Mouse (Mus musculus): ENCODE results near the gene Gm6096. TPM values are rescaled to one million over a fixed set of nuclear protein-coding genes. Genes with fewer than 3 reads are reported as not detected.
A peak's percentile ranks its signal among the peaks of the same experiment; 100 is the strongest.

Gene Gm6096
- polyA plus RNA-seq, 1 experiment from 2014 or later: not detected

GRCm38 (mm10) chr7:34226086-34226485, 24.8 kb upstream of the Gm6096 start:
- H3K4me2 ChIP-seq: no peak overlapping the region
- H3K9me3 ChIP-seq (replicated peaks): no peaks in the 10 kb centered on the region
- no peak overlapping the region for H3K4me3 ChIP-seq (replicated peaks)
- no peak for ATAC-seq (replicated peaks; ENCODE audit: low FRiP score)
- no peaks in the 10 kb centered on the region for H3K27me3 ChIP-seq
- H3K9ac ChIP-seq: no peak overlapping the region
- H3K36me3 ChIP-seq: peaks cover 75% of the 10 kb centered on the region
- peaks cover 39% of the 10 kb centered on the region for H3K4me1 ChIP-seq
- no peak overlapping the region for H3K27ac ChIP-seq
- 76% methylated on average over 8 of the region's 8 CpGs for WGBS

- 90% methylated on average over 12 of the region's 12 CpGs for WGBS
- no peaks in the 10 kb centered on the region for H3K27me3 ChIP-seq
- no peak overlapping the region for H3K4me2 ChIP-seq
- peaks cover 39% of the 10 kb centered on the region for H3K4me1 ChIP-seq
- no peak for ATAC-seq (replicated peaks; ENCODE audit: low FRiP score)
- H3K36me3 ChIP-seq: peaks cover 67% of the 10 kb centered on the region
- no peak overlapping the region for H3K9ac ChIP-seq
- no peaks in the 10 kb centered on the region for H3K9me3 ChIP-seq (replicated peaks)
- H3K4me3 ChIP-seq (replicated peaks): no peak overlapping the region
- H3K27ac ChIP-seq: no peak overlapping the region
Measured at GRCm38 (mm10) chr7:34226846-34227245, 24.0 kb upstream of the Gm6096 start.

- 44% methylated on average over 9 of the region's 9 CpGs for WGBS
- Histone ChIP-seq H3K27ac (no peak overlapping the region), H3K36me3 (peaks cover 49% of the 10 kb centered on the region), H3K27me3 (no peaks in the 10 kb centered on the region), H3K4me1 (peaks cover 47% of the 10 kb centered on the region), H3K4me2 (peak overlapping the region; percentile 68), H3K9ac (peak overlapping the region; percentile 90; the same call in 1 of the 2 replicates), H3K4me3 (replicated peaks) (peak overlapping the region; percentile 86), H3K9me3 (replicated peaks) (no peaks in the 10 kb centered on the region)
- ATAC-seq (replicated peaks; ENCODE audit: low FRiP score): no peak
Measured at GRCm38 (mm10) chr7:34228641-34229040, 22.2 kb upstream of the Gm6096 start.

- Histone ChIP-seq H3K9me3 (replicated peaks) (no peaks in the 10 kb centered on the region), H3K27me3 (no peaks in the 10 kb centered on the region), H3K4me3 (replicated peaks) (peak overlapping the region; percentile 86), H3K4me1 (peaks cover 48% of the 10 kb centered on the region), H3K27ac (peak overlapping the region; percentile 94), H3K4me2 (peak overlapping the region; percentile 68), H3K9ac (peak overlapping the region; percentile 90), H3K36me3 (peaks cover 44% of the 10 kb centered on the region)
- 22% methylated on average over 5 of the region's 5 CpGs for WGBS
- no peak for ATAC-seq (replicated peaks; ENCODE audit: low FRiP score)
Measured at GRCm38 (mm10) chr7:34229153-34229552, 21.7 kb upstream of the Gm6096 start.

GRCm38 (mm10) chr7:34229691-34230111, 21.1 kb upstream of the Gm6096 start:
- Histone ChIP-seq H3K36me3 (peaks cover 39% of the 10 kb centered on the region), H3K27ac (peak overlapping the region; percentile 94), H3K9ac (peak overlapping the region; percentile 90), H3K4me3 (replicated peaks) (peak overlapping the region; percentile 86), H3K4me2 (peak overlapping the region; percentile 68), H3K4me1 (peaks cover 48% of the 10 kb centered on the region), H3K9me3 (replicated peaks) (no peaks in the 10 kb centered on the region), H3K27me3 (no peaks in the 10 kb centered on the region)
- WGBS: 0% methylated on average over 17 of the region's 19 CpGs
- ATAC-seq (replicated peaks; ENCODE audit: low FRiP score): peak; percentile 46

GRCm38 (mm10) chr7:34230116-34230515, 20.7 kb upstream of the Gm6096 start, which contains the start of gene Gpi1:
Gpi1 (minus strand) TSS chr7:34230336.
- H3K4me2 ChIP-seq: peak within 1 kb of the TSS; percentile 68
- H3K36me3 ChIP-seq: peaks cover 35% of the 10 kb centered on the region
- under 1% methylated on average over 39 of the region's 39 CpGs for WGBS
- H3K9me3 ChIP-seq (replicated peaks): no peaks in the 10 kb centered on the region
- ATAC-seq (replicated peaks; ENCODE audit: low FRiP score): peak; percentile 81
- peak within 1 kb of the TSS; percentile 94 for H3K27ac ChIP-seq
- peak within 1 kb of the TSS; percentile 86 for H3K4me3 ChIP-seq (replicated peaks)
- H3K9ac ChIP-seq: peak within 1 kb of the TSS; percentile 90
- H3K4me1 ChIP-seq: peaks cover 51% of the 10 kb centered on the region
- no peaks in the 10 kb centered on the region for H3K27me3 ChIP-seq

- Histone ChIP-seq H3K9ac (peak overlapping the region; percentile 52), H3K27me3 (no peaks in the 10 kb centered on the region), H3K9me3 (replicated peaks) (no peaks in the 10 kb centered on the region), H3K4me1 (peaks cover 32% of the 10 kb centered on the region), H3K27ac (peak overlapping the region; percentile 94), H3K36me3 (peaks cover 27% of the 10 kb centered on the region), H3K4me2 (peak overlapping the region; percentile 67), H3K4me3 (replicated peaks) (peak overlapping the region; percentile 52)
- no peak for ATAC-seq (replicated peaks; ENCODE audit: low FRiP score)
- 48% methylated on average over 7 of the region's 7 CpGs for WGBS
Measured at GRCm38 (mm10) chr7:34232785-34233725, 17.8 kb upstream of the Gm6096 start.

- H3K4me1 ChIP-seq: peaks cover 22% of the 10 kb centered on the region
- no peaks in the 10 kb centered on the region for H3K9me3 ChIP-seq (replicated peaks)
- H3K4me2 ChIP-seq: peak overlapping the region; percentile 67
- WGBS: under 1% methylated on average over 46 of the region's 46 CpGs
- peak overlapping the region; percentile 52 for H3K9ac ChIP-seq
- peak overlapping the region; percentile 52 for H3K4me3 ChIP-seq (replicated peaks)
- no peaks in the 10 kb centered on the region for H3K27me3 ChIP-seq
- H3K36me3 ChIP-seq: peaks cover 32% of the 10 kb centered on the region
- H3K27ac ChIP-seq: peak overlapping the region; percentile 94
- ATAC-seq (replicated peaks; ENCODE audit: low FRiP score): peak; percentile 93
Measured at GRCm38 (mm10) chr7:34233909-34234609, 16.8 kb upstream of the Gm6096 start.

GRCm38 (mm10) chr7:34234610-34235561, 16.0 kb upstream of the Gm6096 start:
- H3K4me3 ChIP-seq (replicated peaks): peak overlapping the region; percentile 52
- no peaks in the 10 kb centered on the region for H3K27me3 ChIP-seq
- peak overlapping the region; percentile 67 for H3K4me2 ChIP-seq
- H3K4me1 ChIP-seq: peaks cover 17% of the 10 kb centered on the region
- peak overlapping the region; percentile 52 for H3K9ac ChIP-seq
- under 1% methylated on average over 17 of the region's 17 CpGs for WGBS
- ATAC-seq (replicated peaks; ENCODE audit: low FRiP score): no peak
- peak overlapping the region; percentile 94 for H3K27ac ChIP-seq
- peaks cover 40% of the 10 kb centered on the region for H3K36me3 ChIP-seq
- H3K9me3 ChIP-seq (replicated peaks): no peaks in the 10 kb centered on the region

GRCm38 (mm10) chr7:34235602-34236001, 15.2 kb upstream of the Gm6096 start:
- no peaks in the 10 kb centered on the region for H3K9me3 ChIP-seq (replicated peaks)
- H3K4me1 ChIP-seq: peaks cover 15% of the 10 kb centered on the region
- peaks cover 47% of the 10 kb centered on the region for H3K36me3 ChIP-seq
- H3K4me3 ChIP-seq (replicated peaks): no peak overlapping the region
- no peaks in the 10 kb centered on the region for H3K27me3 ChIP-seq
- ATAC-seq (replicated peaks; ENCODE audit: low FRiP score): no peak
- H3K4me2 ChIP-seq: no peak overlapping the region
- no peak overlapping the region for H3K27ac ChIP-seq
- no peak overlapping the region for H3K9ac ChIP-seq
- WGBS: 86% methylated on average over 5 of the region's 5 CpGs

GRCm38 (mm10) chr7:34238086-34238485, 12.8 kb upstream of the Gm6096 start:
- Histone ChIP-seq H3K27me3 (no peaks in the 10 kb centered on the region), H3K36me3 (peaks cover 68% of the 10 kb centered on the region), H3K27ac (no peak overlapping the region), H3K4me2 (no peak overlapping the region), H3K4me3 (replicated peaks) (no peak overlapping the region), H3K4me1 (peaks cover 11% of the 10 kb centered on the region), H3K9me3 (replicated peaks) (no peaks in the 10 kb centered on the region), H3K9ac (no peak overlapping the region)
- WGBS: 89% methylated on average over 5 of the region's 5 CpGs
- no peak for ATAC-seq (replicated peaks; ENCODE audit: low FRiP score)
